Mouse (Mus musculus) liver, embryonic 12.5 days (tissue): Measurements from ENCODE around the gene Ccdc8. TPM values are rescaled to one million over a fixed set of nuclear protein-coding genes. Genes with fewer than 3 reads are reported as not detected.

Experiments
- ATAC-seq: fragments of 200-750 bp; cut with Nextera tagmentation; 2 replicates; pipeline ENCODE4 v1.8.0; 2017; ENCODE audit warnings: moderate number of reproducible peaks, mild to moderate bottlenecking, moderate library complexity
- H3K27ac ChIP-seq: fragments of 300-500 bp; sonication (generic); 2 replicates; pipeline ENCODE4 v1.5.1; 2016; ENCODE audit warnings: mild to moderate bottlenecking
- H3K27me3 ChIP-seq: fragments of 300-500 bp; sonication (generic); replicated peaks from 2 replicates; pipeline ENCODE4 v1.6.1; 2016; ENCODE audit warnings: mild to moderate bottlenecking, moderate library complexity
- H3K36me3 ChIP-seq: fragments of 300-500 bp; sonication (generic); 2 replicates; pipeline ENCODE4 v1.6.1; 2016; ENCODE audit warnings: mild to moderate bottlenecking, moderate library complexity
- H3K4me1 ChIP-seq: fragments of 300-500 bp; sonication (generic); 2 replicates; pipeline ENCODE4 v1.6.1; 2016
- H3K4me2 ChIP-seq: fragments of 300-500 bp; sonication (generic); 2 replicates; pipeline ENCODE4 v1.6.1; 2016; ENCODE audit warnings: mild to moderate bottlenecking, moderate library complexity
- H3K4me3 ChIP-seq: fragments of 300-500 bp; sonication (generic); 2 replicates; pipeline ENCODE4 v1.5.1; 2016; ENCODE audit warnings: mild to moderate bottlenecking, moderate library complexity
- H3K9ac ChIP-seq: fragments of 300-500 bp; sonication (generic); 2 replicates; pipeline ENCODE4 v1.6.1; 2016; ENCODE audit warnings: mild to moderate bottlenecking, moderate library complexity
- H3K9me3 ChIP-seq: fragments of 300-500 bp; sonication (generic); replicated peaks from 2 replicates; pipeline ENCODE4 v1.6.1; 2016; ENCODE audit warnings: mild to moderate bottlenecking, moderate library complexity
- WGBS: fragments of 180-500 bp; shearing (Covaris S2); methylation state at CpG from one replicate; pipeline ENCODE4 v1.1.7; 2016; ENCODE audit not compliant: insufficient replicate concordance; 5-methylcytosine and 5-hydroxymethylcytosine counted together
- polyA plus RNA-seq: library from polyadenylated mRNA; unstranded; fragments of >200 nt; fragmentation: Nextera tagmentation; extraction: Ambion mirVana; gene quantifications from 2 replicates; pipeline ENCODE4 v1.2.1, GENCODE M21; 2016

Ccdc8 gene
- polyA plus RNA-seq, 1 experiment from 2014 or later = 3.9 TPM

DNA sequence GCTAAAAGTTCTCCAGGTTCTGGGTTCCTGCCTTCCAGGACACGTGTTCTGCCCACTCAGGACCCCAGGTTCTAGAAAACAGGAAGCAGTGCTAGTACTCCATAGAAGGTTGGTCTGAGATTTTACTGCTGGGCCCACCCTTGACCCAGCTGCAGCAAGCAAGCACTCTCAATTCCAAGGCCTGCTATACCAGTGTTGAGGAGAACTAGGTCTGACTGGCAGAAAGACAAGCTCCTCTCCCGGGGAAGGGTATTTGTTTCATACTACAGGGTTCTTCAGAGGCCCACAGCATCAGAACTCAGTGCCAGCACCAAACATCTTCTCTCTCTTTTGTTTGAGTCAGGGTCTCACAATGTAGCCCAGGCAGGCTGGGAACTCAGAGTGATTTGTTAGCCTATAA lies 25.4 kb downstream of the Ccdc8 start:
- H3K9me3 ChIP-seq = no peaks in the 10 kb centered on the region
- no peak for ATAC-seq
- H3K27me3 ChIP-seq = no peaks in the 10 kb centered on the region
- H3K4me3 ChIP-seq = no peak overlapping the region
- no peak overlapping the region for H3K9ac ChIP-seq
- peaks cover 96% of the 10 kb centered on the region for H3K36me3 ChIP-seq
- peaks cover 41% of the 10 kb centered on the region for H3K4me1 ChIP-seq
- no peak overlapping the region for H3K27ac ChIP-seq
- no peak overlapping the region for H3K4me2 ChIP-seq
- WGBS = 62% methylated on average over 2 of the region's 2 CpGs

DNA sequence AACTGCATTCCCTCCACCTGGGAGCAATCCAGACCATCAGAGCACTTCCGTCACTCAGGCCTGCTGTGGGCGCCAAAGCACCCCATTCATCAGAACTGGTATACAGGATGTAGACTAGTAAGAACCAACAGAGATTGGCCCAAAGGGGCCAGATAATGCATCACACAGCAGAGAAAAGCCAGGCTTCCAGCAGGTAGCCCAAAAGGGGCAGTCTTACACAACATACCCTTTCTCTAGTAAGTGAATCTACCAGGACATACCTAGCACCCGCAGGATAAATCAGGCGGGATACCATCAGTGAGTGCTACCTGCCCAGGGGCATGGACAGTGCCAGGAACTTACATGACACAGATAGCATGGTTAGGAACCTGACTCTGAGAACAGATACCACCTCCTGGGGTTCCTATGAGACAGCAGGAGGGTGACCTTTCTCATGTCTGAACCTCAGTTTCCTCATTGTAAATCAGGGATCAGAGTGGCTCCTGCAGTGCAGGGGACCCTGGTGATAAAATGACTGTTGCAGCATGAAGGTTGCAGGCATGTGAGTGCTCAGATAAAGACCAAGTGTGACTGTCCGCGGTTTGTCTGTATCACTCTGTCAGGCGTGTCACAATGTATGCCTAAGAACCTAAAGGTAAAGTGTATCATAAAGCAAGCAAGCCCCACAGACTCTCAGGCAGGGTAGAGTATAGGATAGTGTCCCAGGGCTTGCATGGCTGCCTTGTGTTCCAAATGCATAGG lies 27.1 kb downstream of the Ccdc8 start:
- Histone ChIP-seq H3K4me2 (no peak overlapping the region), H3K9me3 (no peaks in the 10 kb centered on the region), H3K27ac (no peak overlapping the region), H3K4me1 (peaks cover 58% of the 10 kb centered on the region), H3K4me3 (no peak overlapping the region), H3K27me3 (no peaks in the 10 kb centered on the region), H3K36me3 (peaks cover 96% of the 10 kb centered on the region), H3K9ac (no peak overlapping the region)
- 67% methylated on average over 7 of the region's 7 CpGs for WGBS
- no peak for ATAC-seq

- Histone ChIP-seq H3K4me1 (peaks cover 79% of the 10 kb centered on the region), H3K4me3 (no peak overlapping the region), H3K9ac (no peak overlapping the region), H3K27ac (no peak overlapping the region), H3K9me3 (no peaks in the 10 kb centered on the region), H3K4me2 (no peak overlapping the region), H3K36me3 (peaks cover 83% of the 10 kb centered on the region), H3K27me3 (no peaks in the 10 kb centered on the region)
- no peak for ATAC-seq
- 92% methylated on average over 15 of the region's 15 CpGs for WGBS
These were observed 29.7 kb downstream of the Ccdc8 start for GRCm38 (mm10) chr7:17022176-17022575.

- 59% methylated on average over 4 of the region's 4 CpGs for WGBS
These were observed 31.2 kb downstream of the Ccdc8 start for GRCm38 (mm10) chr7:17023701-17024100.

DNA sequence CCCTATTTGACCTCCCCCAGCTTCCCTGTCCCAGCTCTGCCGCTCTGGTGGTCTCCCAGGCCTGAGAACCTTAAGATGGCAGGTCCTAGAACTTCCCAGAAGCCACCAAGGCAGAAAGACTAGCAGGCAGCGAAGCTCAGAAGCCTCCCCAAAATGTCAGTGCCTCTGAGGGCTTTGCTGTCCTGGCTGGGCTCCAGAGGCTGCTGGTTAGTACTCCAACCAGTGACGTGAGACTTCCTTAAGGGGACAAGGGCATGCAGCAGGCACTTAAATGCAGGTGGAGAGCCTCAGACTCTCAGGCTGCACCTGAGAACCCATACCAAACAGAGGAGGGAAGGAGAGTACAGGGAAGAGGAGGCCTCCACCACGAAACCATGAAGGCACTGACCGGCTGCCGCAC lies 31.6 kb downstream of the Ccdc8 start:
- Histone ChIP-seq H3K4me3 (no peak overlapping the region), H3K9ac (peak overlapping the region; percentile 1; the same call in 1 of the 2 replicates), H3K4me2 (peak overlapping the region; percentile 33), H3K27ac (peak overlapping the region; percentile 55), H3K9me3 (no peaks in the 10 kb centered on the region), H3K27me3 (no peaks in the 10 kb centered on the region), H3K4me1 (peaks cover 81% of the 10 kb centered on the region), H3K36me3 (peaks cover 67% of the 10 kb centered on the region)
- ATAC-seq = no peak
- 84% methylated on average over 6 of the region's 6 CpGs for WGBS

More at GRCm38 (mm10) chr7:17023701-17024100, 31.2 kb downstream of the Ccdc8 start:
- H3K27ac ChIP-seq = peak overlapping the region; percentile 55
- H3K36me3 ChIP-seq = peaks cover 71% of the 10 kb centered on the region
- H3K9ac ChIP-seq = peak overlapping the region; percentile 1; the same call in 1 of the 2 replicates
- H3K9me3 ChIP-seq = no peaks in the 10 kb centered on the region
- H3K4me3 ChIP-seq = no peak overlapping the region
- ATAC-seq = no peak
- H3K4me1 ChIP-seq = peaks cover 77% of the 10 kb centered on the region
- H3K4me2 ChIP-seq = peak overlapping the region; percentile 18
- H3K27me3 ChIP-seq = no peaks in the 10 kb centered on the region

GRCm38 (mm10) chr7:17024814-17025504 lies 32.5 kb downstream of the Ccdc8 start:
- Histone ChIP-seq H3K4me3 (peak overlapping the region; percentile 89; the same call in 1 of the 2 replicates), H3K9ac (peak overlapping the region; percentile 18), H3K4me1 (peaks cover 74% of the 10 kb centered on the region), H3K4me2 (peak overlapping the region; percentile 89), H3K36me3 (peaks cover 58% of the 10 kb centered on the region), H3K27ac (peak overlapping the region; percentile 83), H3K27me3 (no peaks in the 10 kb centered on the region), H3K9me3 (no peaks in the 10 kb centered on the region)
- no peak for ATAC-seq
- 57% methylated on average over 10 of the region's 10 CpGs for WGBS

DNA sequence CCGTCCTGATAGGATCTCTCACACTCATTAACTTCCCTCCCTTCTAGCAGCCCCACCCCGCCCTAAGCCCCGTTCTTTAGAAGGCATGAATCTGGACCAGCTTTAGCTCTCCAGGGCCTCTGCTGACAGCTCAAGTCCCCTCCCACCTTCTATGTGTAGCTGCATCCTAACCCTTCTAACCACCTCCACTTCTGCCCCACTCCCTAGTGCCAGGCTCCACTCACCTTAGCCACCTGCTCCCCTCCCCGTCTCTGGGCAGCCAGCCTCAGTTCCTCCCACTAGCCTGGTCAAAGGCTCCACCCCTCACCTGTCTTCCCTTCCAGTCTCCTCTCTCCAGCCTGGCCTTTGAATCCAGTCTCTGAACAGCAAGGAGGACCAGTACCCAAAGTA lies 33.0 kb downstream of the Ccdc8 start:
- ATAC-seq = no peak
- Histone ChIP-seq H3K4me2 (peak overlapping the region; percentile 89), H3K4me1 (peaks cover 68% of the 10 kb centered on the region), H3K9ac (peak overlapping the region; percentile 18), H3K36me3 (peaks cover 53% of the 10 kb centered on the region), H3K4me3 (peak overlapping the region; percentile 89), H3K9me3 (no peaks in the 10 kb centered on the region), H3K27me3 (no peaks in the 10 kb centered on the region), H3K27ac (peak overlapping the region; percentile 83; the same call in 1 of the 2 replicates)
- 28% methylated on average over 4 of the region's 4 CpGs for WGBS

GRCm38 (mm10) chr7:17025896-17026622 lies 33.6 kb downstream of the Ccdc8 start:
- Histone ChIP-seq H3K4me3 (peak overlapping the region; percentile 89), H3K4me2 (peak overlapping the region; percentile 89), H3K36me3 (peaks cover 48% of the 10 kb centered on the region), H3K9ac (peak overlapping the region; percentile 94), H3K4me1 (peaks cover 63% of the 10 kb centered on the region), H3K27ac (peak overlapping the region; percentile 83; the same call in 1 of the 2 replicates), H3K9me3 (no peaks in the 10 kb centered on the region), H3K27me3 (no peaks in the 10 kb centered on the region)
- no peak for ATAC-seq
- 48% methylated on average over 9 of the region's 9 CpGs for WGBS

- H3K4me3 ChIP-seq = peak overlapping the region; percentile 89
- peak; percentile 74 for ATAC-seq
- H3K9me3 ChIP-seq = no peaks in the 10 kb centered on the region
- WGBS = 2% methylated on average over 24 of the region's 24 CpGs
- H3K36me3 ChIP-seq = peaks cover 48% of the 10 kb centered on the region
- no peaks in the 10 kb centered on the region for H3K27me3 ChIP-seq
- H3K27ac ChIP-seq = peak overlapping the region; percentile 83
- peak overlapping the region; percentile 94 for H3K9ac ChIP-seq
- peak overlapping the region; percentile 89 for H3K4me2 ChIP-seq
- H3K4me1 ChIP-seq = peaks cover 54% of the 10 kb centered on the region
These were observed 34.4 kb downstream of the Ccdc8 start for GRCm38 (mm10) chr7:17026710-17027587.

- peaks cover 52% of the 10 kb centered on the region for H3K4me1 ChIP-seq
- under 1% methylated on average over 55 of the region's 58 CpGs for WGBS
- ATAC-seq = peak; percentile 79
These were observed 35.3 kb downstream of the Ccdc8 start, which contains the start of gene Ppp5c for GRCm38 (mm10) chr7:17027588-17028343. Ppp5c (minus strand) TSS chr7:17027924.

More at GRCm38 (mm10) chr7:17027588-17028343, 35.3 kb downstream of the Ccdc8 start, which contains the start of gene Ppp5c:
- Histone ChIP-seq H3K9ac (peak within 1 kb of the TSS; percentile 94), H3K4me3 (peak within 1 kb of the TSS; percentile 89), H3K27me3 (no peaks in the 10 kb centered on the region), H3K36me3 (peaks cover 48% of the 10 kb centered on the region), H3K4me2 (peak within 1 kb of the TSS; percentile 89), H3K27ac (peak within 1 kb of the TSS; percentile 83), H3K9me3 (no peaks in the 10 kb centered on the region)
